Mouse (Mus musculus) liver (tissue): ENCODE measurements around the gene Scgb1a1.

ENCODE experiments used
- DNase-seq: peaks from one replicate; pipeline ENCODE4 v3.0.0-alpha.2; 2020; ENCODE audit warnings: mixed read lengths

The Scgb1a1 gene

DNA sequence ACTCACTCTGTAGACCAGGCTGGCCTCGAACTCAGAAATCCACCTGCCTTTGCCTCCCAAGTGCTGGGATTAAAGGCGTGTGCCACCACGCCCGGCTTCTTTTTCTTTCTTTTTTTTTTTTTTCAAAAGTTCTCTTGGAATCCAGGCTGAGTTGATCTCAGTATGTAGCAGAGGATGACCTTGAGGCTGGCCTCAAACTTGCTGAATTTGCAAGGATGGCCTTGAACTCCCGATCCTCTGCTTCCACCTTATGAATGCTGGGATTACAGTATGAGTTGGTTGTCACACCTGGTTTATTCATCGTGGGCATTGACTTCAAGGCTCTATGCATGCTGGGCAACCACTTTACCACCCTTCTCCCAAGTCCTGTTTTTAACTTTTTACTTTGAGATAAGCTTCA lies 47.1 kb downstream of the Scgb1a1 start:
- DNase-seq, result no peak

DNA sequence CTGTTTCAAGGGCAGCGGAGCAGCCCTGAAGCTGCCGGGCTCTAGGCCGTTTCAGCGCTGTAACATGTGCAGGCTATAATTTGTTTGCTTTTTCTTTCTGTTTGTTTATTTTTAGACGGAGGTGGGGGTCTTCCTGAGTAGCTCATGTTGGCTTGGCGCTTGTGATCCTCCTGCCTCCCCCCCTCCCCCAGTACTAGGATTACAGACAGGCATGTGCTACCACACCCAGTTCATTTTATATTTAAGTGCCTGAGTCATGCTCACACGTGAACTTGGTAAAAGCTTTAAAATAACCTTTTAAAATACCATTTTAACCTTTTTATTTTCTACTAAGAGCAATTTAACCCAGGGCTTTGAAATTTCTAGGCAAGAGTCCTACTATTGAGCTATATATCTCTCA lies 47.8 kb downstream of the Scgb1a1 start:
- DNase-seq, result no peak

DNA sequence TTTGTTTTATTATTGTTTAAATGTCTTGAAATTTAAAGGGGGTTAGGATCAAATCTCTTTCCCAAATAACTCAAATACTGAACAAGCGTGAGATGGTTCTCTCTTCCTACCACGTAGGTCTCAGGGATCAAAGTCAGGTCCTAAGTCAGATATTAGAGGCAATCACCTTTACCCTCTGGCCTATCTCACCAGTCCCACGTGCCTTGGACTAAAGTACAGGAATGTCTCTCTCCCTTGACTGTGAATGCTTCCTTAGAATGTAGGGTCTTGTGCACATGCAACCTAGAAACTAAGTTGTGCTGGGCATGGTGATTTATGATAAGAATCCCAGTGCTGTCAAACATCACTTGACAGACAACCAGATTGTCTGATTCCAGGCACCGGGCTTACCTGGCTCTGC lies 48.5 kb downstream of the Scgb1a1 start:
- no peak for DNase-seq

DNA sequence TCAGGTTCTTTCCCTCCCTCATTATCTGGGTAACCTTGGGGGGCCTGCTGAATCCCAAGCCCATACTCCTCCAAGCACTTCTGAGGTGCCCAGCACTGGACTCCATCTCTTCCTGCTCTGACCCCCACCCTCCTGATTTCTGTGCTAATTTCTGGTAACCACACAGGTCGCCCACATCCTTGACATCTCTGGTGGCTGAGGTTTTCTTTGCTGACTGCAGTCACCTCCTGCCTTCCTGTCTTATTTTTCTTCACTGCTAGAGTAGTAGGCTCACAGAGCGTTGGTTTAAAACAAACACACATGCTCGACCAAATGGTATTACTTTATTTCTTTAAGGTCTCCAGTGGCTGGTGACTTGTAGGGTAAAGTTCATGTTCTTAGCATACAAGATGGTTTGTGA lies 49.6 kb downstream of the Scgb1a1 start:
- no peak for DNase-seq

DNA sequence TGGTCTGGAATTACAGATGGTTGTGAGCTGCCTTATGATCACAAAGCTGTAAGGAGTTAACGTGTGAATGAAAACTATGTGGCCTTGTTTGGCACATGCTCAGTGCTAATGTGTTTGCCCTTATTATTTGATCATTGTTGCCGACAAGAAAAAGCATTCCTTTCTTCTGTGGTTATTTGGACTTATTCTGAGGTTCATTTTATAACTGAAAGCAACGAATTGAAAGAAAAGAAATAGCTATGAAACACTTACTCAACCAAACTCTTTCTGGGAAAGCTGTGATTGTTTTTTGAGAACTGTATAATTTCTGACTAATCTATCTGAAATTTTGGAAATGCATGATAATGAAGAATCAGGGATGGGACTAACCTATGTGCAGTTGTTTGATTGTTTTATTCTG lies 52.7 kb downstream of the Scgb1a1 start:
- DNase-seq, result no peak

DNA sequence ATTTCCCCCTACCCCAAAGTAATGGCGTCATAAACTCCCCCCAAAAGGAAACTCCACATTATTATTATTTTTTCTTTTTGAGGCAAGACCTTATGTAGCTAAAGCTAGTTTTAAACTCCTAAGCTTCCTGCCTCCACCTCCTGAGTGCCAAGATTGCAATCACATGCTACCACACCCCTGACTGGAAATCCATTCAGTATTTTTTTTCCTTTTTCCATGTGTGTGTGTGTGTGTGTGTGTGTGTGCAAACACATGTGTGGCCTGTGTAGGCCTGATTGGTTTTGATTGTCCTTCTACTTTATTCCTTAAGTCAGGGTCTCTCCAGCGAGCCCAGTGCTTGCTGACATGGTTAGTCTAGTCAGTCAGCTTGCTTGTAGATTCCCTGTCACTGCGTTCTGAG lies 53.3 kb downstream of the Scgb1a1 start:
- DNase-seq, result no peak
